In the genomic region with DNA sequence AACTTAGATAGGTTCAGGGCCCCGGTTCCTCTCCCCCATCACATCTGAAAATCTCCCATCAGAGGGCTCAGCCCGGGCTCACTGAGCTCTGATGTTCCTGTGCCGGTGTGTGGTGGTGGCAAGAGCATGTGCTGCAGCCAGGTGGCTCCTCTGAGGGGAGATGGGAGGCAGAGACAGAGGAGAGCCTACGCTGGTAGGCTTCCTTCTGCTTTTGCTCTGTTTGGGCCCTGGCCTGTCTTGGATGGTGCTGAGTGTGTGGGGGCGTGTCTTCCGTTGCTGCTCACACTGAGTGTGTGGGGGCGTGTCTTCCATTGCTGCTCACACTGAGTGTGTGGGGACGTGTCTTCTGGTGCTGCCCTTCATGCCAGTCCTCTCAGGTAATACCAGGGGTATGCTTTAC, we compare ENCODE assay signal across 19 mouse cellular contexts. TPM values are rescaled to one million over a fixed set of nuclear protein-coding genes. Genes with fewer than 3 reads are reported as not detected.
DNase-seq lines count a peak whose midpoint lies in the region; ATAC-seq lines count a peak whose summit lies in the region.
"Had no signal": no experiment of that assay in that cellular context is flagged by ENCODE, and none has a peak within 500 bp of the region (broad histone marks: within the 10 kb centered on the region; RNA-seq: fewer than 3 reads in every experiment).

No protein-coding gene starts in this region.

- H3K4me3 ChIP-seq in hindbrain, embryonic 14.5 days (replicated peaks; ENCODE audit: low read length), result no peak overlapping the region
- no peak overlapping the region for H3K4me3 ChIP-seq in hindbrain, embryonic 11.5 days (ENCODE audit: low read depth, low read length)
- H3K4me3 ChIP-seq in midbrain, embryonic 10.5 days, result no peak overlapping the region
- H3K4me3 ChIP-seq in midbrain, embryonic 14.5 days (replicated peaks; ENCODE audit: low read depth, low read length), result no peak overlapping the region
- H3K4me3 ChIP-seq in embryonic facial prominence, embryonic 13.5 days, result no peak overlapping the region
- H3K4me3 ChIP-seq in midbrain, embryonic 15.5 days, result no peak overlapping the region
- H3K4me3 ChIP-seq: heart, adult 2 months; limb, embryonic 12.5 days; liver, embryonic 15.5 days; neural tube, embryonic 12.5 days had no signal

- no peaks in the 10 kb centered on the region for H3K9me3 ChIP-seq in hindbrain, embryonic 14.5 days (ENCODE audit: control insufficient read depth, low read length)
- H3K9me3 ChIP-seq in hindbrain, embryonic 11.5 days (ENCODE audit: control insufficient read depth, low read length), result no peaks in the 10 kb centered on the region
- no peaks in the 10 kb centered on the region for H3K9me3 ChIP-seq in midbrain, embryonic 10.5 days (replicated peaks)
- no peaks in the 10 kb centered on the region for H3K9me3 ChIP-seq in midbrain, embryonic 14.5 days (ENCODE audit: control insufficient read depth, low read length)
- H3K9me3 ChIP-seq in embryonic facial prominence, embryonic 13.5 days, result no peaks in the 10 kb centered on the region
- H3K9me3 ChIP-seq in midbrain, embryonic 15.5 days, result no peaks in the 10 kb centered on the region
- H3K9me3 ChIP-seq: limb, embryonic 12.5 days; liver, embryonic 15.5 days; neural tube, embryonic 12.5 days had no signal

- H3K4me2 ChIP-seq in hindbrain, embryonic 14.5 days (replicated peaks), result no peak overlapping the region
- H3K4me2 ChIP-seq in hindbrain, embryonic 11.5 days (replicated peaks; ENCODE audit: low read depth, low read length), result no peak overlapping the region
- no peak overlapping the region for H3K4me2 ChIP-seq in midbrain, embryonic 14.5 days (ENCODE audit: low read length)
- no peak overlapping the region for H3K4me2 ChIP-seq in embryonic facial prominence, embryonic 13.5 days
- no peak overlapping the region for H3K4me2 ChIP-seq in midbrain, embryonic 15.5 days
- H3K4me2 ChIP-seq: limb, embryonic 12.5 days; liver, embryonic 15.5 days; neural tube, embryonic 12.5 days had no signal

- no peak overlapping the region for H3K9ac ChIP-seq in hindbrain, embryonic 14.5 days
- no peak overlapping the region for H3K9ac ChIP-seq in hindbrain, embryonic 11.5 days (ENCODE audit: low read depth, low read length)
- H3K9ac ChIP-seq in midbrain, embryonic 14.5 days (replicated peaks; ENCODE audit: low read length), result no peak overlapping the region
- 0 out of 2 replicates have a peak overlapping the region, but pooled peaks have one; percentile 11 for H3K9ac ChIP-seq in embryonic facial prominence, embryonic 13.5 days
- no peak overlapping the region for H3K9ac ChIP-seq in midbrain, embryonic 15.5 days
- H3K9ac ChIP-seq: limb, embryonic 12.5 days; liver, embryonic 15.5 days; neural tube, embryonic 12.5 days had no signal

- H3K36me3 ChIP-seq in hindbrain, embryonic 14.5 days (replicated peaks; ENCODE audit: control insufficient read depth, insufficient read depth), result no peaks in the 10 kb centered on the region
- no peaks in the 10 kb centered on the region; the same call in 1 of the 2 replicates for H3K36me3 ChIP-seq in hindbrain, embryonic 11.5 days (ENCODE audit: control insufficient read depth, insufficient read depth, low read length)
- H3K36me3 ChIP-seq in midbrain, embryonic 10.5 days, result 0 out of 2 replicates have a peak, but pooled peaks cover 7% of the 10 kb centered on the region
- H3K36me3 ChIP-seq in midbrain, embryonic 14.5 days (ENCODE audit: control insufficient read depth, insufficient read depth, low read length), result no peaks in the 10 kb centered on the region
- H3K36me3 ChIP-seq in embryonic facial prominence, embryonic 13.5 days, result peaks cover 5% of the 10 kb centered on the region; the same call in 1 of the 2 replicates
- no peaks in the 10 kb centered on the region for H3K36me3 ChIP-seq in midbrain, embryonic 15.5 days (replicated peaks)
- H3K36me3 ChIP-seq: liver, embryonic 15.5 days had no signal

- no peak overlapping the region for H3K27ac ChIP-seq in hindbrain, embryonic 14.5 days
- H3K27ac ChIP-seq in hindbrain, embryonic 11.5 days (ENCODE audit: low read depth, low read length), result no peak overlapping the region
- 0 out of 2 replicates have a peak overlapping the region, but pooled peaks have one; percentile 9 for H3K27ac ChIP-seq in midbrain, embryonic 10.5 days (replicated peaks)
- H3K27ac ChIP-seq in midbrain, embryonic 14.5 days (replicated peaks; ENCODE audit: low read depth, low read length), result no peak overlapping the region
- H3K27ac ChIP-seq in embryonic facial prominence, embryonic 13.5 days, result no peak overlapping the region
- no peak overlapping the region for H3K27ac ChIP-seq in midbrain, embryonic 15.5 days
- H3K27ac ChIP-seq: heart, adult 2 months; limb, embryonic 12.5 days; liver, embryonic 15.5 days; neural tube, embryonic 12.5 days had no signal

- 85% methylated on average over 8 of the region's 8 CpGs for WGBS in hindbrain, embryonic 14.5 days
- 79% methylated on average over 8 of the region's 8 CpGs for WGBS in hindbrain, embryonic 11.5 days
- WGBS in midbrain, embryonic 10.5 days, result 73% methylated on average over 8 of the region's 8 CpGs
- 76% methylated on average over 8 of the region's 8 CpGs for WGBS in midbrain, embryonic 14.5 days
- WGBS in embryonic facial prominence, embryonic 13.5 days, result 82% methylated on average over 8 of the region's 8 CpGs
- 84% methylated on average over 8 of the region's 8 CpGs for WGBS in midbrain, embryonic 15.5 days

- DNase-seq in hindbrain, embryonic 14.5 days (ENCODE audit: low spot score), result no peak
- no peak for DNase-seq in hindbrain, embryonic 11.5 days (ENCODE audit: low spot score)
- no peak for DNase-seq in midbrain, embryonic 10.5 days (ENCODE audit: low spot score)
- DNase-seq in midbrain, embryonic 14.5 days, result no peak
- DNase-seq in thymus, postnatal 25 days, result peak; percentile 31
- DNase-seq: adrenal gland, adult 2 months; cerebellum, adult 11-12 months; cerebellum, postnatal 25 days; gastrocnemius, postnatal 14 days; heart, adult 2 months; kidney, adult 9 months; lung, postnatal 10 days; right cerebral cortex, postnatal 14 days had no signal

- H3K27me3 ChIP-seq in hindbrain, embryonic 14.5 days (ENCODE audit: control insufficient read depth, insufficient read depth, low read length), result no peaks in the 10 kb centered on the region
- H3K27me3 ChIP-seq in hindbrain, embryonic 11.5 days (ENCODE audit: control insufficient read depth, insufficient read depth, low read length), result no peaks in the 10 kb centered on the region
- H3K27me3 ChIP-seq in midbrain, embryonic 10.5 days (ENCODE audit: low read depth, poor library complexity, severe bottlenecking), result no peaks in the 10 kb centered on the region
- no peaks in the 10 kb centered on the region for H3K27me3 ChIP-seq in midbrain, embryonic 14.5 days (ENCODE audit: control insufficient read depth, insufficient read depth, low read length)
- no peaks in the 10 kb centered on the region for H3K27me3 ChIP-seq in embryonic facial prominence, embryonic 13.5 days
- H3K27me3 ChIP-seq in midbrain, embryonic 15.5 days (replicated peaks), result no peaks in the 10 kb centered on the region
- H3K27me3 ChIP-seq: CH12.LX; liver, embryonic 15.5 days; neural tube, embryonic 12.5 days had no signal

- no peaks in the 10 kb centered on the region for H3K4me1 ChIP-seq in hindbrain, embryonic 14.5 days (replicated peaks; ENCODE audit: control insufficient read depth, insufficient read depth, low read length)
- H3K4me1 ChIP-seq in hindbrain, embryonic 11.5 days (replicated peaks; ENCODE audit: control insufficient read depth, insufficient read depth, low read length), result no peaks in the 10 kb centered on the region; the same call in 1 of the 2 replicates
- peaks cover 14% of the 10 kb centered on the region for H3K4me1 ChIP-seq in midbrain, embryonic 10.5 days
- H3K4me1 ChIP-seq in midbrain, embryonic 14.5 days (ENCODE audit: control insufficient read depth, insufficient read depth, low read length), result no peaks in the 10 kb centered on the region
- H3K4me1 ChIP-seq in embryonic facial prominence, embryonic 13.5 days, result peaks cover 13% of the 10 kb centered on the region; the same call in 1 of the 2 replicates
- no peaks in the 10 kb centered on the region for H3K4me1 ChIP-seq in midbrain, embryonic 15.5 days

- ATAC-seq in hindbrain, embryonic 14.5 days (ENCODE audit: low FRiP score), result 0 out of 2 replicates have a peak, but pooled peaks have one; percentile 8
- ATAC-seq in hindbrain, embryonic 11.5 days (ENCODE audit: low FRiP score), result no peak
- ATAC-seq in midbrain, embryonic 14.5 days (ENCODE audit: low FRiP score, low TSS enrichment), result no peak
- no peak for ATAC-seq in embryonic facial prominence, embryonic 13.5 days (ENCODE audit: insufficient number of reproducible peaks, insufficient read depth, low FRiP score, low TSS enrichment, low read depth)
- ATAC-seq in midbrain, embryonic 15.5 days (replicated peaks), result no peak

RNA-seq across cellular contexts. Expression of a gene that starts 23.5 kb away (rescaled TPM):
- 22.4 and 24.9 TPM in 2 replicates for polyA plus RNA-seq in hindbrain, embryonic 14.5 days (2014; fragmentation: Nextera tagmentation; extraction: Ambion mirVana)
- 23.1 and 26.9 TPM in 2 replicates for polyA plus RNA-seq in hindbrain, embryonic 11.5 days (2014; fragmentation: Nextera tagmentation; extraction: Ambion mirVana)
- polyA plus RNA-seq in midbrain, embryonic 10.5 days (2016; fragmentation: Nextera tagmentation; extraction: Ambion mirVana), result 22.3 and 22.6 TPM in 2 replicates
- polyA plus RNA-seq in midbrain, embryonic 14.5 days (2014; fragmentation: Nextera tagmentation; extraction: Ambion mirVana), result 19.5 and 20.8 TPM in 2 replicates
- polyA plus RNA-seq in embryonic facial prominence, embryonic 13.5 days (2015; fragmentation: Nextera tagmentation; extraction: Ambion mirVana), result 28.7 and 33.8 TPM in 2 replicates
- polyA plus RNA-seq in midbrain, embryonic 15.5 days (2015; fragmentation: Nextera tagmentation; extraction: Ambion mirVana), result 23.2 and 24.9 TPM in 2 replicates

RNA-seq across cellular contexts. Expression of a gene that starts 31.9 kb away (rescaled TPM):
- polyA plus RNA-seq in hindbrain, embryonic 14.5 days (2014; fragmentation: Nextera tagmentation; extraction: Ambion mirVana), result 18.5 and 20.1 TPM in 2 replicates
- polyA plus RNA-seq in hindbrain, embryonic 11.5 days (2014; fragmentation: Nextera tagmentation; extraction: Ambion mirVana), result 7.1 TPM in 2 replicates
- 2.4 and 3.3 TPM in 2 replicates for polyA plus RNA-seq in midbrain, embryonic 10.5 days (2016; fragmentation: Nextera tagmentation; extraction: Ambion mirVana)
- 8.0 and 13.5 TPM in 2 replicates for polyA plus RNA-seq in midbrain, embryonic 14.5 days (2014; fragmentation: Nextera tagmentation; extraction: Ambion mirVana)
- 9.1 and 11.1 TPM in 2 replicates for polyA plus RNA-seq in embryonic facial prominence, embryonic 13.5 days (2015; fragmentation: Nextera tagmentation; extraction: Ambion mirVana)
- polyA plus RNA-seq in midbrain, embryonic 15.5 days (2015; fragmentation: Nextera tagmentation; extraction: Ambion mirVana), result 10.7 and 15.2 TPM in 2 replicates
